Mouse (Mus musculus): ENCODE measurements around the gene Ofcc1. TPM values are rescaled to one million over a fixed set of nuclear protein-coding genes. Genes with fewer than 3 reads are reported as not detected.

Ofcc1 gene
- polyA plus RNA-seq, 1 experiment from 2014 or later = not detected

GRCm38 (mm10) chr13:40181786-40182185, 179.5 kb downstream of the Ofcc1 start:
- Histone ChIP-seq H3K4me3 (replicated peaks) (no peak overlapping the region), H3K36me3 (no peaks in the 10 kb centered on the region), H3K9me3 (no peaks in the 10 kb centered on the region), H3K9ac (replicated peaks) (no peak overlapping the region), H3K27ac (no peak overlapping the region), H3K4me2 (replicated peaks) (no peak overlapping the region), H3K27me3 (no peaks in the 10 kb centered on the region), H3K4me1 (replicated peaks) (no peaks in the 10 kb centered on the region)
- 90% methylated on average over 3 of the region's 3 CpGs for WGBS
- no peak for ATAC-seq

GRCm38 (mm10) chr13:40171775-40172174, 189.5 kb downstream of the Ofcc1 start:
- WGBS = 94% methylated on average over 4 of the region's 4 CpGs
- Histone ChIP-seq H3K27ac (no peak overlapping the region), H3K4me1 (replicated peaks) (no peaks in the 10 kb centered on the region), H3K9ac (replicated peaks) (no peak overlapping the region), H3K9me3 (no peaks in the 10 kb centered on the region), H3K36me3 (no peaks in the 10 kb centered on the region), H3K4me3 (replicated peaks) (no peak overlapping the region), H3K4me2 (replicated peaks) (no peak overlapping the region), H3K27me3 (no peaks in the 10 kb centered on the region)
- no peak for ATAC-seq

DNA sequence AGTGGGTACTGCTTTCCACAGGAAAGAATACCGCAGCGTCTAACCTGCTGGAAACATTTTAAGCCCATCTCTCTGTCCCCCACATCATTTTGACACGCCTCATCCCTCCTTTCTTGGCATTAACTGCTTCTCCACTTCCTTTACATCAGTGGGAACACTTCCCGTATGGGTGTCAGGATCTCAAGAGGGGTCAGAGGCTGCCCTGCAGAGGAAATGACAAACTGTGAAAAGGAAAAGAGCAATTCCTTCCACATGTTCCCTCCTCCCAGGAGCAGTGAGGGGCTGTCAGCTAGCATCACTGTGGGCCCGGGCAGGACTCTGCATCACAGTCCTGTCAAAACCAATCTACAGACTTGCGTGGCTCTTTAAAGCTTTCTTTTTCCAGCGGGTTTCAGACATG, 193.4 kb downstream of the Ofcc1 start:
- ATAC-seq = no peak
- H3K36me3 ChIP-seq = no peaks in the 10 kb centered on the region
- 74% methylated on average over 7 of the region's 7 CpGs for WGBS
- H3K4me3 ChIP-seq (replicated peaks) = no peak overlapping the region
- no peak overlapping the region for H3K4me2 ChIP-seq (replicated peaks)
- H3K9ac ChIP-seq (replicated peaks) = no peak overlapping the region
- no peaks in the 10 kb centered on the region for H3K9me3 ChIP-seq
- no peak overlapping the region for H3K27ac ChIP-seq
- H3K4me1 ChIP-seq (replicated peaks) = no peaks in the 10 kb centered on the region
- H3K27me3 ChIP-seq = no peaks in the 10 kb centered on the region

DNA sequence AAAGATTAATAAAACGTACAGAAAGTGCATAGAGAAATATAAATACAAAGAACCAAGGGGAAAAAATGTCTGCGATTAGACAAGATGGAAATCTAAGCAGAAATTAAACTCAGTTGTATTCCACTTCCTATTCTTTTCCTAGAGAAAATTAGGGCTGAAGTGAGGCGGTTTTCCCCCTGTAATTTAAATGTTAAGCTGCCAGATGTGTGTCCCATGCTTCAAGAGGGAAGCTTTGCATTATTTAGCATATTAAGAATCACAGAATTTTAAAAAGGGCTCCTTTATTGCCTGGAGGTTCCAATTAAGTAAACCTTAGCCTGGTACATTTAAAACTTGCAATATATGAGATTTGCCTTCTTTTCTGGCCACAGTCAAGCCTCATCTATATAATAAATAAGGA, 205.8 kb downstream of the Ofcc1 start:
- 33% methylated on average over 3 of the region's 3 CpGs for whole genome bisulfite sequencing
- Histone ChIP-seq H3K9me3 (no peaks in the 10 kb centered on the region), H3K36me3 (no peaks in the 10 kb centered on the region), H3K27ac (no peak overlapping the region), H3K27me3 (no peaks in the 10 kb centered on the region), H3K4me1 (replicated peaks) (peaks cover 12% of the 10 kb centered on the region), H3K4me2 (replicated peaks) (no peak overlapping the region), H3K9ac (replicated peaks) (no peak overlapping the region), H3K4me3 (replicated peaks) (no peak overlapping the region)
- ATAC-seq = no peak

DNA sequence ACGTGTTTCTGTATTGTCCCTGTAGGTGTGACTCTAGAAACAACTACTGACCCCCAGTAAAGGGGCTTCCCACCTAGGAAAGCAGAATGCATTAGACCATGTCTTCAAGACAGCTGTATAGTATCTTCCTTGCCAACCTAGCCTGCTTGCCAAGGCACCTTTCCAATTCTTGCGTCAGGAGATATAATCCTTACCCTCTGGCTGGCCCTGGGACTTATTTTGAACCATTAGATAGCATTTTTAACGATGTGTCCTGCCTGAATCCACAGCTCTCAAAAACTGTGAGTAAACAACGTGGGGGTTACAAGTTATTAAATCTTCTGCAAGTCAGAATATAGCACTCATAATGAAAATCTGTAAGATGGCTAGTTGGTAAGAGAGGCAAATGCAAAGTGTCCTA, 221.3 kb downstream of the Ofcc1 start:
- Histone ChIP-seq H3K9me3 (no peaks in the 10 kb centered on the region), H3K27ac (no peak overlapping the region), H3K9ac (replicated peaks) (no peak overlapping the region), H3K4me1 (replicated peaks) (no peaks in the 10 kb centered on the region), H3K27me3 (no peaks in the 10 kb centered on the region), H3K36me3 (no peaks in the 10 kb centered on the region), H3K4me2 (replicated peaks) (no peak overlapping the region), H3K4me3 (replicated peaks) (no peak overlapping the region)
- 83% methylated on average over 4 of the region's 4 CpGs for WGBS
- no peak for ATAC-seq

DNA sequence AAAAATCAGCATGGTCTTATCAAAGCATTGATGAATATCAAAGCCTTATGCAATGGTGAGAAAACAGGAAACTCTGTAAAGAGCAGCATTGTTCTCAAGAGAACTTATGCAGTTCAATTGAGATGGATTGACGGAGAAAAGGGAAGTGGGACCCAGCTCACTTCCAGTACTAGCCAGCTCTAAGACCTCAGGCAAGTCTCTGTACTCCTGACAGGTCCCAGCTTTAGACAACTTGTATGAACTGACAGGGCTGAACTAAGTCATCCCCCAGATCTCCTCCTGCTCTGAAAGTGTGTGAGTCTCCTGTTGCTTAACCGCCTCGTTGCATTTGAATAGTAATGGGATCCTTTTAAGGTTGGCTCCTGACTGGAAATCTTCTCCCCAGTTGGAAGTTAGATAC, 225.2 kb downstream of the Ofcc1 start:
- WGBS = 23% methylated on average over 3 of the region's 3 CpGs
- ATAC-seq = no peak
- Histone ChIP-seq H3K36me3 (no peaks in the 10 kb centered on the region), H3K4me2 (replicated peaks) (no peak overlapping the region), H3K4me1 (replicated peaks) (no peaks in the 10 kb centered on the region), H3K9me3 (no peaks in the 10 kb centered on the region), H3K27me3 (no peaks in the 10 kb centered on the region), H3K27ac (no peak overlapping the region), H3K4me3 (replicated peaks) (no peak overlapping the region), H3K9ac (replicated peaks) (no peak overlapping the region)

DNA sequence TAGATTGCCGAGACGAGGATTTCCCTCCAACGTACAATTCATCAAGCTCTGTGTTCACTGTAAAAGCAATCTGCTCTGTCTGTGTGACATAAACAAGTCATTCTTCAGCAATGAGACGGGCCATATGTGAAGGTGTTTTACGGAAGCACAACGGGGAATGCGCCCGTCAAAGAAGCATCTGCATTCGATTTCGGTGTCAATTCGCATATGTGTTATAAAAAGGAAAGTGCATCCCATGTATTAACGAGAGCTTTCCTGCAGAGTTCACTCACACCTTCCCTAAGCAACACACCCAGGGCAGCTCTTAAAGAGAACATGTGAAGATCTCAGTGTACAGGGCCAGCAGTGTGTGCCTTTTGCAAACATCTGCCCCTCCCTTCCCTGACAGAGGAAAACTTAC, 225.6 kb downstream of the Ofcc1 start:
- Histone ChIP-seq H3K27me3 (no peaks in the 10 kb centered on the region), H3K9me3 (no peaks in the 10 kb centered on the region)

GRCm38 (mm10) chr13:40123868-40124267, 237.4 kb downstream of the Ofcc1 start:
- no peak overlapping the region for H3K4me2 ChIP-seq (replicated peaks)

More for the DNA sequence above, 225.6 kb downstream of the Ofcc1 start:
- Histone ChIP-seq H3K27ac (no peak overlapping the region), H3K9ac (replicated peaks) (no peak overlapping the region), H3K36me3 (no peaks in the 10 kb centered on the region), H3K4me2 (replicated peaks) (no peak overlapping the region), H3K4me3 (replicated peaks) (no peak overlapping the region), H3K4me1 (replicated peaks) (no peaks in the 10 kb centered on the region)
- no peak for ATAC-seq
- 85% methylated on average over 12 of the region's 12 CpGs for WGBS

GRCm38 (mm10) chr13:40112336-40112735, 248.9 kb downstream of the Ofcc1 start:
- WGBS = 64% methylated on average over 2 of the region's 2 CpGs
- no peak overlapping the region for H3K27ac ChIP-seq
- no peaks in the 10 kb centered on the region for H3K27me3 ChIP-seq
- no peak overlapping the region for H3K9ac ChIP-seq (replicated peaks)
- no peaks in the 10 kb centered on the region for H3K36me3 ChIP-seq
- no peak overlapping the region for H3K4me2 ChIP-seq (replicated peaks)
- ATAC-seq = no peak
- no peaks in the 10 kb centered on the region for H3K4me1 ChIP-seq (replicated peaks)
- H3K9me3 ChIP-seq = no peaks in the 10 kb centered on the region
- no peak overlapping the region for H3K4me3 ChIP-seq (replicated peaks)

More at GRCm38 (mm10) chr13:40123868-40124267, 237.4 kb downstream of the Ofcc1 start:
- WGBS = 75% methylated on average over 2 of the region's 2 CpGs
- Histone ChIP-seq H3K9me3 (no peaks in the 10 kb centered on the region; the same call in 1 of the 2 replicates), H3K4me1 (replicated peaks) (no peaks in the 10 kb centered on the region), H3K4me3 (replicated peaks) (no peak overlapping the region), H3K27ac (no peak overlapping the region), H3K27me3 (no peaks in the 10 kb centered on the region), H3K36me3 (no peaks in the 10 kb centered on the region), H3K9ac (replicated peaks) (no peak overlapping the region)
- no peak for ATAC-seq

DNA sequence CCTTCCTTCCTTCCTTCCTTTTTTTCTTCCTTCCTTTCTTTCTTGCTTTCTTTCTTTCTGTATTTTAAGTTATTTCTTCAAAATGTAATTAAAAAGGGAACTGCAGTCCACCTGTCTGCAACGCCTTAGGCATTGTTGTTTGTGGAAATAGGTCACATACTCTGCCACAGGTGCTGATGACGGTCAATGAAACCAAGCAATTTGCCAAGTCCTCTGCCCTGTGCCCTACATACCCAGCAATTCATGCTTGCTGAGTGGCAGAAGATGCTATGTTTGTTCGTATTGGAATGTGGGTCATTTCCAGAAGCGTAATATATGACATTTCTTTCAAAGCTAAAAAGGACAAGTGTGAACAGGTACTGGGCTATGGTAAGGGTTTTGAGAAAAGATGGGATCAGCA, 285.0 kb downstream of the Ofcc1 start:
- Histone ChIP-seq H3K4me1 (replicated peaks) (no peaks in the 10 kb centered on the region), H3K9me3 (no peaks in the 10 kb centered on the region), H3K27me3 (no peaks in the 10 kb centered on the region), H3K4me3 (replicated peaks) (no peak overlapping the region), H3K27ac (no peak overlapping the region), H3K4me2 (replicated peaks) (no peak overlapping the region), H3K9ac (replicated peaks) (no peak overlapping the region), H3K36me3 (no peaks in the 10 kb centered on the region)
- 91% methylated on average over 4 of the region's 4 CpGs for WGBS
- no peak for ATAC-seq

GRCm38 (mm10) chr13:40074850-40075416, 286.3 kb downstream of the Ofcc1 start:
- no peak for ATAC-seq
- Histone ChIP-seq H3K4me1 (replicated peaks) (no peaks in the 10 kb centered on the region), H3K27me3 (no peaks in the 10 kb centered on the region), H3K4me2 (replicated peaks) (no peak overlapping the region), H3K9ac (replicated peaks) (no peak overlapping the region), H3K27ac (no peak overlapping the region), H3K36me3 (no peaks in the 10 kb centered on the region), H3K4me3 (replicated peaks) (no peak overlapping the region), H3K9me3 (no peaks in the 10 kb centered on the region)
- WGBS = 46% methylated on average over 3 of the region's 3 CpGs

- H3K36me3 ChIP-seq = no peaks in the 10 kb centered on the region
- 92% methylated on average over 1 of the region's 1 CpGs for WGBS
- no peak for ATAC-seq
- no peaks in the 10 kb centered on the region for H3K27me3 ChIP-seq
- H3K4me3 ChIP-seq (replicated peaks) = no peak overlapping the region
- no peaks in the 10 kb centered on the region for H3K9me3 ChIP-seq
- no peak overlapping the region for H3K27ac ChIP-seq
- no peaks in the 10 kb centered on the region for H3K4me1 ChIP-seq (replicated peaks)
- no peak overlapping the region for H3K9ac ChIP-seq (replicated peaks)
- no peak overlapping the region for H3K4me2 ChIP-seq (replicated peaks)
Observed at GRCm38 (mm10) chr13:40070004-40070403, 291.2 kb downstream of the Ofcc1 start.

GRCm38 (mm10) chr13:40061281-40061680, 300.0 kb downstream of the Ofcc1 start:
- H3K36me3 ChIP-seq = no peaks in the 10 kb centered on the region
- H3K4me2 ChIP-seq (replicated peaks) = no peak overlapping the region
- H3K27me3 ChIP-seq = no peaks in the 10 kb centered on the region
- H3K4me3 ChIP-seq (replicated peaks) = no peak overlapping the region
- no peak overlapping the region for H3K27ac ChIP-seq
- WGBS = 87% methylated on average over 5 of the region's 5 CpGs
- H3K9ac ChIP-seq (replicated peaks) = no peak overlapping the region
- ATAC-seq = no peak
- H3K9me3 ChIP-seq = no peaks in the 10 kb centered on the region
- H3K4me1 ChIP-seq (replicated peaks) = no peaks in the 10 kb centered on the region
